Mouse (Mus musculus): Measurements from ENCODE around the gene 2300003K06Rik.

- TF ChIP-seq POLR2A (IDR thresholded peaks at IDR 0.05; ENCODE audit: borderline replicate concordance, extremely low read depth, low read depth, low read length) (no peak), CTCF (IDR thresholded peaks at IDR 0.05; ENCODE audit: insufficient read depth, low read length) (no peak)
Measured at GRCm38 (mm10) chr11:99846746-99847145, 8.9 kb upstream of the 2300003K06Rik start.

Measured in lung, adult 2 months (tissue).